Mouse (Mus musculus) midbrain, embryonic 14.5 days (tissue): ENCODE results near the gene Slc30a7. TPM values are rescaled to one million over a fixed set of nuclear protein-coding genes. Genes with fewer than 3 reads are reported as not detected.

ENCODE experiments used
- ATAC-seq: fragments of 200-750 bp; cut with Nextera tagmentation; 2 replicates; pipeline ENCODE4 v1.8.0; 2017; ENCODE audit warnings: moderate number of reproducible peaks, moderate library complexity; ENCODE audit not compliant: low FRiP score, low TSS enrichment
- DNase-seq: peaks from one replicate; pipeline ENCODE4 v3.0.0-alpha.2; 2015
- H3K27ac ChIP-seq: fragments of 300-500 bp; sonication (generic); replicated peaks from 2 replicates; pipeline ENCODE4 v1.5.1; 2014; ENCODE audit warnings: mild to moderate bottlenecking, low read depth, low read length, moderate library complexity
- H3K27me3 ChIP-seq: fragments of 300-500 bp; sonication (generic); 2 replicates; pipeline ENCODE4 v1.6.1; 2014; ENCODE audit warnings: low read length, control low read depth, mixed read lengths; ENCODE audit not compliant: control insufficient read depth, insufficient read depth
- H3K36me3 ChIP-seq: fragments of 300-500 bp; sonication (generic); 2 replicates; pipeline ENCODE4 v1.6.1; 2014; ENCODE audit warnings: low read length, control low read depth; ENCODE audit not compliant: control insufficient read depth, insufficient read depth
- H3K4me1 ChIP-seq: fragments of 300-500 bp; sonication (generic); 2 replicates; pipeline ENCODE4 v1.6.1; 2014; ENCODE audit warnings: mild to moderate bottlenecking, antibody characterized with exemption, low read length, control low read depth; ENCODE audit not compliant: control insufficient read depth, insufficient read depth
- H3K4me2 ChIP-seq: fragments of 300-500 bp; sonication (generic); 2 replicates; pipeline ENCODE4 v1.6.1; 2014; ENCODE audit warnings: mild to moderate bottlenecking, low read length, moderate library complexity
- H3K4me3 ChIP-seq: fragments of 300-500 bp; sonication (generic); replicated peaks from 2 replicates; pipeline ENCODE4 v1.5.1; 2014; ENCODE audit warnings: low read depth, low read length
- H3K9ac ChIP-seq: fragments of 300-500 bp; sonication (generic); replicated peaks from 2 replicates; pipeline ENCODE4 v1.6.1; 2014; ENCODE audit warnings: mild to moderate bottlenecking, low read length, moderate library complexity
- H3K9me3 ChIP-seq: fragments of 300-500 bp; sonication (generic); 2 replicates; pipeline ENCODE4 v1.6.1; 2016; ENCODE audit warnings: low read length, control low read depth, mixed read lengths; ENCODE audit not compliant: control insufficient read depth
- WGBS: fragments of 180-500 bp; shearing (Covaris S2); extraction: QIAGEN DNeasy Blood & Tissue Kit; methylation state at CpG from one replicate; pipeline ENCODE4 v1.1.7; 2014; 5-methylcytosine and 5-hydroxymethylcytosine counted together
- polyA plus RNA-seq: library from polyadenylated mRNA; unstranded; fragments of >200 nt; fragmentation: Nextera tagmentation; extraction: Ambion mirVana; gene quantifications from 2 replicates; pipeline ENCODE4 v1.2.1, GENCODE M21; 2014

The Slc30a7 gene
- polyA plus RNA-seq = 19.6 and 26.8 TPM in 2 replicates

DNA sequence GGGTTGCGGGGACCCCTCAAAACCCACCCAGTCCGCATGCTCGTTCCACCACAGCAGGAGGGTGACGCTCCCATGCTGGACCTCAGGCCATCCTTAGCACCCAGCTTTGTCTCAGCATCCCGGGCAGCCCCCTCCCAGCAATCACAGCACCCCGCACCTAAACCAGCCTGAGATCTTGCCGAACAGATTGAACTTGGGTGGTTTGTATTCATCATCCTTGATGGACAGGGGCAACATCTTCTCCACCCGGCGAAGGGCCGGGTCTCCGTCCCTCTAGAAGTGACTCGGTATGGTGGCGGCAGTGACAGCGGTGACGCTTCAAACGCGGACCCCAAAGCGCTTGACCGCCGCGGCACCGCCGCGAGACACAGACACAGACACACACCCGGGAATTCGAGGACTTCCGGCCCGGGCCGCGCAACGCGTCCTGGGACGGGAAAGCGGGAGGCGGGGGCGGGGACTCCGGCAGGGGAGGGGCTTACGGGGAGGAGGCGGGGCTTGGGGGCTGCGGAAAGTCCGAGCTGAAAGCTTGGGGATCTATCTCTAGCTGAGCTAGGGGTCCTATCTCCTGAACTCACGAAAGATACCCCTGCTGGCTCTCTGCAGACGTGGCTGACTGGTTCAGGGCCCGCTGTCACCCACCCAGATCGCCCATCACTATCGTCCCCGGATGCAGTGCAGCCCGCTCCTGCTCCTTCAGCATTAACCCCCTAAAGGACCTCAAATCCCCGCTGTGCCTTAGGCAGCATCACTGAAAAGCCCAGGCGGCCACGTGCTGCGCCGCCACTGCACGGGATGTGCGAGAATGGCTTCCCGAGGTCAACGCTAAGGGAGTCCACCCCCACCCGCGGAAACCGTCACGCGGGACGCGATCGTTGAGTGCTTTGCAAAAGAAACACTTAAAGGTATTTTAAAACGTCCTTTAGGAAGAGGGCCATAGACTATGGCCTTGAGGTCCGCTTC is at the start of gene Slc30a7, which contains the start of gene Extl2:
Gene Slc30a7, minus strand, starts transcription at position 429 of the 963 bp plus-strand sequence.
Gene Extl2, plus strand, starts transcription at position 485 of the 963 bp plus-strand sequence.
- H3K9ac ChIP-seq = peak within 1 kb of the TSS; percentile 79
- DNase-seq (peak; percentile 94), ATAC-seq (peak; percentile 92)
- H3K4me1 ChIP-seq = peaks cover 28% of the 10 kb centered on the region
- peak within 1 kb of the TSS; percentile 82 for H3K4me3 ChIP-seq
- H3K27me3 ChIP-seq = no peaks in the 10 kb centered on the region
- H3K4me2 ChIP-seq = peak within 1 kb of the TSS; percentile 96
- H3K9me3 ChIP-seq = no peaks in the 10 kb centered on the region
- peak within 1 kb of the TSS; percentile 89 for H3K27ac ChIP-seq
- WGBS = under 1% methylated on average over 66 of the region's 67 CpGs
- H3K36me3 ChIP-seq = peaks cover 16% of the 10 kb centered on the region

DNA sequence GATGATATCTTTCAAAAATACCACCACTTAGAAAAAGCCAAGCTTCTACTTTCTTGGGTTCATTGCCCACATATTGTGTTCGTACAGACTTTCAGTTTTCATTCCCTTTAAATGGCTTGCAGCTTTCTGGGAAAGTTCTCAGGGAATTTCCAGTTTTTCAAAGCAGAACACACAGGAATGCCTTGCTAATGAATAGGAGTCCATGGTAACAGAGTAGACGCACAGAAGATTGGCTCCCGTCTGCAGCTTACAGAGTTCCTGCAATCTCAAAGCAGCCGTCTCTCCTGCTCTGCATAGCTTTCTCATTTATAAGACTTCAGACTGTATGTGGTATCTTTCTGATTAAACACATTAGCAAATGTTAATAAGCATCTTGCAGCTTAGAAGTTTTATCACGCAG is 39.8 kb upstream of the Slc30a7 start:
- DNase-seq (peak; percentile 56), ATAC-seq (no peak)
- H3K36me3 ChIP-seq = no peaks in the 10 kb centered on the region
- H3K4me2 ChIP-seq = no peak overlapping the region
- 23% methylated on average over 5 of the region's 5 CpGs for WGBS
- no peak overlapping the region for H3K9ac ChIP-seq
- no peak overlapping the region for H3K4me3 ChIP-seq
- no peaks in the 10 kb centered on the region for H3K4me1 ChIP-seq
- H3K27ac ChIP-seq = no peak overlapping the region
- no peaks in the 10 kb centered on the region for H3K27me3 ChIP-seq
- H3K9me3 ChIP-seq = no peaks in the 10 kb centered on the region

DNA sequence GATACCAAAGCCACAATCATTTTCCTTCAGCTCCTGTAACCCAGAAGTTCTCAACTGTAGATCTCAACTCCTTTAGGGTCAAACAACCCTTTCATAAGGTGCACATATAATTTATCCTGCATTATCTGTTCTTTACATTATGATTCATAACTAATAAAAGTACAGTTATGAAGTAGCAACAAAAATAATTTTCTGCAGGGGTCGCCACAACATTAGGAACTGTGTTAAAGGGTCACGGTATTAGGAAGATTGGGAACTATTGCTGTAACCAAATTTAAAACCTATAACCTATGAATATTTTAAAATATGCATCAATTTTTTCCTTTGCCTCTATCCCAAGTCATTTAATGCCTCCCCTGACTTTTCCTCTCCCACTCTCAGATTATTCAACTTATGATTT is 38.8 kb upstream of the Slc30a7 start:
- Histone ChIP-seq H3K4me2 (no peak overlapping the region), H3K4me3 (no peak overlapping the region), H3K9ac (no peak overlapping the region), H3K4me1 (no peaks in the 10 kb centered on the region), H3K9me3 (no peaks in the 10 kb centered on the region), H3K27ac (no peak overlapping the region), H3K36me3 (no peaks in the 10 kb centered on the region), H3K27me3 (no peaks in the 10 kb centered on the region)
- 91% methylated on average over 2 of the region's 2 CpGs for WGBS
- ATAC-seq (no peak), DNase-seq (no peak)

- ATAC-seq = no peak
- DNase-seq = peak; percentile 66
- Histone ChIP-seq H3K27me3 (no peaks in the 10 kb centered on the region), H3K9me3 (no peaks in the 10 kb centered on the region), H3K4me2 (no peak overlapping the region), H3K27ac (no peak overlapping the region), H3K36me3 (no peaks in the 10 kb centered on the region), H3K9ac (no peak overlapping the region), H3K4me3 (no peak overlapping the region), H3K4me1 (no peaks in the 10 kb centered on the region)
- 85% methylated on average over 3 of the region's 3 CpGs for WGBS
Measured at GRCm38 (mm10) chr3:116040776-116041175, 33.6 kb upstream of the Slc30a7 start.

GRCm38 (mm10) chr3:116033871-116034222 is 26.6 kb upstream of the Slc30a7 start:
- Histone ChIP-seq H3K9me3 (no peaks in the 10 kb centered on the region), H3K4me3 (no peak overlapping the region), H3K36me3 (no peaks in the 10 kb centered on the region), H3K27ac (no peak overlapping the region), H3K9ac (no peak overlapping the region), H3K4me1 (no peaks in the 10 kb centered on the region), H3K4me2 (no peak overlapping the region), H3K27me3 (no peaks in the 10 kb centered on the region)
- ATAC-seq = peak; percentile 60; the same call in 1 of the 2 replicates
- peak; percentile 90 for DNase-seq
- 61% methylated on average over 3 of the region's 3 CpGs for WGBS

GRCm38 (mm10) chr3:116033218-116033870 is 26.1 kb upstream of the Slc30a7 start:
- no peaks in the 10 kb centered on the region for H3K4me1 ChIP-seq
- DNase-seq = no peak
- WGBS = 53% methylated on average over 6 of the region's 6 CpGs
- no peaks in the 10 kb centered on the region for H3K36me3 ChIP-seq
- H3K9ac ChIP-seq = no peak overlapping the region
- no peaks in the 10 kb centered on the region for H3K9me3 ChIP-seq
- no peak overlapping the region for H3K4me2 ChIP-seq
- H3K4me3 ChIP-seq = no peak overlapping the region
- H3K27ac ChIP-seq = no peak overlapping the region
- ATAC-seq = no peak
- no peaks in the 10 kb centered on the region for H3K27me3 ChIP-seq

- Histone ChIP-seq H3K27me3 (no peaks in the 10 kb centered on the region), H3K27ac (no peak overlapping the region), H3K4me3 (no peak overlapping the region), H3K9ac (no peak overlapping the region), H3K36me3 (peaks cover 14% of the 10 kb centered on the region), H3K4me2 (no peak overlapping the region), H3K9me3 (no peaks in the 10 kb centered on the region), H3K4me1 (no peaks in the 10 kb centered on the region)
- 77% methylated on average over 11 of the region's 11 CpGs for WGBS
- no peak for ATAC-seq
- no peak for DNase-seq
Measured at GRCm38 (mm10) chr3:116030152-116030788, 23.1 kb upstream of the Slc30a7 start.

- Histone ChIP-seq H3K9ac (no peak overlapping the region), H3K27ac (no peak overlapping the region), H3K4me2 (no peak overlapping the region), H3K27me3 (no peaks in the 10 kb centered on the region), H3K36me3 (peaks cover 17% of the 10 kb centered on the region), H3K4me1 (0 out of 2 replicates have a peak, but pooled peaks cover 2% of the 10 kb centered on the region), H3K4me3 (no peak overlapping the region), H3K9me3 (no peaks in the 10 kb centered on the region)
- 95% methylated on average over 20 of the region's 20 CpGs for WGBS
- ATAC-seq (no peak), DNase-seq (no peak)
Measured at GRCm38 (mm10) chr3:116026996-116027395, 19.8 kb upstream of the Slc30a7 start.
